Mouse (Mus musculus) testis, adult 2 months (tissue): ENCODE measurements around the gene Gm21985.

Experiments
- CTCF ChIP-seq: fragments of 200-500 bp; IDR thresholded peaks from 2 replicates; pipeline ENCODE4 v1.5.1; 2012; ENCODE audit warnings: low read depth, mild to moderate bottlenecking, inconsistent platforms, low read length, moderate library complexity; ENCODE audit not compliant: control insufficient read depth, insufficient read depth, insufficient replicate concordance
- POLR2A ChIP-seq: fragments of 200-500 bp; IDR thresholded peaks from 2 replicates; pipeline ENCODE4 v1.6.1; 2012; ENCODE audit warnings: low read depth, mild to moderate bottlenecking, inconsistent platforms, low read length, moderate library complexity; ENCODE audit not compliant: control insufficient read depth

DNA sequence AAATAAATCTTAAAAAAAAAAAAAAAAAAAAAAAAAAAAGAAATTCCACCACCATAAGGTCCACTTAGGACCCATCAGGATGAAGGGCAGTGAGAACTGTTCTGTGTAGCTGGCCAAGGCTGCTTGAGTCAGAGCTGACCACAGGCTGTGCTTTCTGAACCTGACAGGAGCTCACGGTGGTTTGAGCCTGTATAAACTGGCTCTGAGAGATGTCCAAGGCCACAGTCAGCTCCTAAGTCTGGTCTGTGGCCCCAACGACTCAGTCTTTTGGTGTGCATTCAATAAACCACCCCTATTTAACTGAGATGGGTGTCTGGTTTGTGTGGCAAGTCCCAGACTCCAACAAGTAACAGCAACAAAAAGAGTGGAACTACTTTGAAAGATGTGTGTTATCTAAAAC lies 29.5 kb upstream of the Gm21985 start:
- no peak for TF ChIP-seq CTCF
- TF ChIP-seq POLR2A, result no peak
